Mouse (Mus musculus) forebrain, embryonic 14.5 days (tissue): ENCODE measurements around the gene Ccdc194. TPM values are rescaled to one million over a fixed set of nuclear protein-coding genes. Genes with fewer than 3 reads are reported as not detected.

Experiments
- ATAC-seq: fragments of 200-750 bp; cut with Nextera tagmentation; 2 replicates; pipeline ENCODE4 v1.8.0; 2017; ENCODE audit warnings: mild to moderate bottlenecking, moderate library complexity
- DNase-seq: peaks from one replicate; pipeline ENCODE4 v3.0.0-alpha.2; 2015; ENCODE audit warnings: low spot score
- H3K27ac ChIP-seq: fragments of 300-500 bp; sonication (generic); 2 replicates; pipeline ENCODE4 v1.5.1; 2014; ENCODE audit warnings: low read depth, mild to moderate bottlenecking, control low read depth, low read length, moderate library complexity
- H3K27me3 ChIP-seq: fragments of 300-500 bp; sonication (generic); replicated peaks from 2 replicates; pipeline ENCODE4 v1.6.1; 2014; ENCODE audit warnings: low read length, control low read depth, mixed read lengths; ENCODE audit not compliant: control insufficient read depth, insufficient read depth
- H3K36me3 ChIP-seq: fragments of 300-500 bp; sonication (generic); 2 replicates; pipeline ENCODE4 v1.6.1; 2014; ENCODE audit warnings: low read length, control low read depth; ENCODE audit not compliant: control insufficient read depth, insufficient read depth
- H3K4me1 ChIP-seq: fragments of 300-500 bp; sonication (generic); 2 replicates; pipeline ENCODE4 v1.6.1; 2014; ENCODE audit warnings: antibody characterized with exemption, low read length, control low read depth; ENCODE audit not compliant: control insufficient read depth, insufficient read depth
- H3K4me2 ChIP-seq: fragments of 300-500 bp; sonication (generic); 2 replicates; pipeline ENCODE4 v1.6.1; 2014; ENCODE audit warnings: mild to moderate bottlenecking, control low read depth, low read length
- H3K4me3 ChIP-seq: fragments of 300-500 bp; sonication (generic); 2 replicates; pipeline ENCODE4 v1.5.1; 2014; ENCODE audit warnings: low read depth, low read length, control low read depth
- H3K9ac ChIP-seq: fragments of 300-500 bp; sonication (generic); 2 replicates; pipeline ENCODE4 v1.6.1; 2014; ENCODE audit warnings: mild to moderate bottlenecking, low read length, control low read depth, moderate library complexity
- H3K9me3 ChIP-seq: fragments of 300-500 bp; sonication (generic); replicated peaks from 2 replicates; pipeline ENCODE4 v1.6.1; 2016; ENCODE audit warnings: low read length, control low read depth, mixed read lengths; ENCODE audit not compliant: control insufficient read depth
- whole genome bisulfite sequencing: fragments of 180-500 bp; shearing (Covaris S2); extraction: QIAGEN DNeasy Blood & Tissue Kit; methylation state at CpG from one replicate; pipeline ENCODE4 v1.1.7; 2014; 5-methylcytosine and 5-hydroxymethylcytosine counted together
- polyA plus RNA-seq: library from polyadenylated mRNA; unstranded; fragments of >200 nt; fragmentation: Nextera tagmentation; extraction: Ambion mirVana; gene quantifications from 2 replicates; pipeline ENCODE4 v1.2.1, GENCODE M21; 2014

The Ccdc194 gene
- polyA plus RNA-seq, 1 experiment from 2014 or later, result 0.13 TPM

DNA sequence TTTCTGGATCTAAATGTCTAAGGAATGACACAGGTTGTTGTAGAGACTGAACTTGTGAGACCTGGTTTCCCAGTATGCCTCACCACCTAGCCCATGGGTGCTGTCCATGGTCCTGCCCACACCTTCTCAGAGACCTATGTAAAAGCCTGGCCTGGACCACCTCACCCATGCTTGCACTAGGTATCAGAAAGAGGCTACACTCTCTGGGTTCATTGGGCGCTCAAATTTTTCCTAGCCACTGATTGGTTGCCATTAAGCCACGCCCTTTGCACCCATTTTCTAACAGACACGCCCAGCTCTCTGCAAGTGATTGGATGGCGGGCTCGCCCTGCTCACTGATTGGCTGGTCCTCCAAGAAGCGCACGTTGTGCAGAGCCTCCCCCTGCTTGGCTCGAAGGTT is 41.6 kb downstream of the Ccdc194 start:
- H3K27me3 ChIP-seq, result no peaks in the 10 kb centered on the region
- WGBS, result 50% methylated on average over 8 of the region's 8 CpGs
- peaks cover 7% of the 10 kb centered on the region for H3K4me1 ChIP-seq
- H3K9me3 ChIP-seq, result no peaks in the 10 kb centered on the region
- peaks cover 55% of the 10 kb centered on the region for H3K36me3 ChIP-seq
- H3K4me3 ChIP-seq, result no peak overlapping the region
- H3K27ac ChIP-seq, result no peak overlapping the region
- DNase-seq (no peak), ATAC-seq (no peak)
- no peak overlapping the region for H3K9ac ChIP-seq
- H3K4me2 ChIP-seq, result no peak overlapping the region

DNA sequence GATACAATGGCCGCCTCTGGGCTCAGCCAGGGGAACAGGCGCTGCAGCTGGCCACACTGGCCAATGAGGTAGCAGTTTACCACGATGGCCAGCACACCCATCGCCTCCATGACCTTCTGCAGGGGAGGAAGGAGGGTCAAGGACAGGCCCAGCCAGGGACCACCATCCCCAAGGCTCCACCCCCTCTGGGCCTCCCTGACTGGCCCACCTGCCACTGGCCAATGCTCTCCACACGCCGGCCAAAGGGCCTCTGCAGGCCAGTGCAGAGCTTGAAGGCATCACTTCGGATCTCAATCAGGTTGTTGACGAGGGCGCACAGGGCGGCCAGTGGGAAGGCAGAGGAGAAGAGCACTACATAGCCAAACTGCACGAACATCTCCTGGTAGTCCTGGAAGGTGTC is 46.6 kb downstream of the Ccdc194 start:
- ATAC-seq, result no peak
- H3K4me1 ChIP-seq, result peaks cover 8% of the 10 kb centered on the region
- H3K36me3 ChIP-seq, result peaks cover 79% of the 10 kb centered on the region
- 92% methylated on average over 11 of the region's 11 CpGs for WGBS
- H3K4me3 ChIP-seq, result no peak overlapping the region
- H3K27me3 ChIP-seq, result no peaks in the 10 kb centered on the region
- H3K27ac ChIP-seq, result no peak overlapping the region
- DNase-seq, result no peak
- H3K4me2 ChIP-seq, result no peak overlapping the region
- no peak overlapping the region for H3K9ac ChIP-seq
- no peaks in the 10 kb centered on the region for H3K9me3 ChIP-seq

DNA sequence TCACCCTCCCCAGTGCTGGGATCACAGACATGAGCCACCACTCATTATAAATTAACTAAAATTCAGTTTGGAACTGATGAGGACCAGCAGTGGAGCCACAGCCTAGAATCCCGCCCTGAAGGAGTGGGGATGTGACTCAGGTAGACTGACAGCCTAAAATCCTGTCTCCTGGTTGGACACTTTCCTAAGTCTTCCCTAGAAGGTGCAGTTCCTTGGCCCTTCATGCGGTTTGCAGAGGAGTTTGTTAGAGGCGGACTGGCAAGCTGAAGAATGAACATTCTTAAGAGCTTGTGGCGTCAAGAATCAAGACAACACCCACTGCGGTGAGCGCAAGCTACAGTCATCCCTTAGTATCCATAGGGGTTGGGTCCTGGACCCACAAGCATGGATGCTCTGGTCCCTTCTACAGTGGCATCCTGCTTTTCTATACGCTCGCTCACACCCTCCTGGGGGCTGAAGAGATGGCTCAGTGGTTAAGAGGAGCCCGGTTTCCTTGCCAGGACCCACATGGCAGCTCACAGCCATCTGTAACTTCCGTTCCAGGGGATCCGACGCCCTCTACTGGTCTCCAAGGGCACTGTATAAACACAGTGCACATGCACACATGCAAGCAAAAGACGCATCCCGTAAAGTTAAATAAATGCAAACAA is 48.2 kb downstream of the Ccdc194 start:
- Histone ChIP-seq H3K27me3 (no peaks in the 10 kb centered on the region), H3K36me3 (peaks cover 79% of the 10 kb centered on the region), H3K4me3 (peak overlapping the region; percentile 50), H3K27ac (peak overlapping the region; percentile 90; the same call in 1 of the 2 replicates), H3K9me3 (no peaks in the 10 kb centered on the region), H3K4me1 (peaks cover 8% of the 10 kb centered on the region), H3K4me2 (peak overlapping the region; percentile 75), H3K9ac (peak overlapping the region; percentile 75)
- WGBS, result 42% methylated on average over 14 of the region's 14 CpGs
- peak; percentile 4; the same call in 1 of the 2 replicates for ATAC-seq
- DNase-seq, result peak; percentile 59

DNA sequence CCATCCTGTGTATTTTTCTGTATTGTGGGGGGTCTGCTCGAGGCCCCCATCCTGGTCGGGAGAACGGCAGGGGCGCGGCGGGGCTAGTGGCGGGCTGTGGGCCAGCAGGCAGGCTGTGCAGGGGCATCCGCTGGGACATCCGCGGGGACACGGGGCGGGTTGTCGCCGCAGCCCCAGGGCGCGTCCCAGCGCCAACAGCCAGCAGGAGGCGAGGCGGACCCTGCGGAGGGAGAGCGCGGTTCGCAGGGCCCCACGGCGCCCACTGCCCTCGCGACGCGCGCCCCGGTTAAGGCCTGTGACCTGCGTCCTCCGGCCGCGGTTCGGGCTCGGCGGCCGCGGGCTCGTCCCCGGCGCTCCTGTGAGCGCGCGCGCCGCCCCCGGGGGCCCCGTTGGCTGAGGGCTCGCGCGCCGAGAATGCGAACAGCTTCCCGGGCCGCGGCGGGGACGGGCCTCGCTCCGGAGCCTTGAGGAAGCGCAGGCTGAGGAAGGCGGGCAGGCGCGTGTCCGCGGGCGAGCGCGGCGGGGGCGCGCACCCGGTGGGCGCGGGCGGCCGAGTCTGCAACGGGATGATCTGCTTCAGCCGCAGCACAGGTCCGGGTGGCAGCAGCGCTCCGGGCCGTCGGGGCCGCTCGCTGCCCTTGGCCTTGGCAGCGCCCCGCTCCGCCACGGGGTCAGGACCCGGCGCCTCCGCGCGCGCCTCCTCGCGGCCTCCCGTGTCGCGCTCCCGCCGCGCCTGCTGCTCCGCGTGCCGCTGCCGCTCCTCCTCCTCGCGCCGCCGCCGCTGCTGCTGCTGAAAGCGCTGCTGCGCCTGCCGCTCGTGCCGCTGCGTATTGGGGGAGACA is 49.2 kb downstream of the Ccdc194 start:
- 1% methylated on average over 107 of the region's 121 CpGs for WGBS
- no peaks in the 10 kb centered on the region for H3K27me3 ChIP-seq
- peak overlapping the region; percentile 75 for H3K4me2 ChIP-seq
- peak overlapping the region; percentile 90 for H3K27ac ChIP-seq
- peaks cover 80% of the 10 kb centered on the region for H3K36me3 ChIP-seq
- H3K9ac ChIP-seq, result peak overlapping the region; percentile 75
- DNase-seq, result peak; percentile 86
- H3K4me1 ChIP-seq, result peaks cover 8% of the 10 kb centered on the region
- ATAC-seq, result peak; percentile 82
- H3K9me3 ChIP-seq, result no peaks in the 10 kb centered on the region
- H3K4me3 ChIP-seq, result peak overlapping the region; percentile 50

DNA sequence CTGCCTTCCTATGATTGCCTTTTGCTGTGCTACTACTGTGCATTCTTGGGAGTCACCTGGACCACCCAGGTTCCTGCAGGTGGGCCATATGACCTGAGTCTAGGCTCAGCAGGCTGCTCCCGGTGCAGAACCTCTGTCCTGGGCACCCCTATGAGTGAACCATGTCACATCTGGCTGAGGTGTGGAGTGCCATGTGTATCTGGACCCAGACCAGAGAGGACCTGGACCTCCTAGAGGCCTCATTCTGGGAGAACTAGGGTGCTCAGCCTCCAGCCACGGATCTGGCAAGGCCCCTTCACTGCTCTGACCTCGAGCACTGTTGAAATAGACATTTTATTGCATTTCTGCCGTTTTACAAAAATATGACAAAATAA is 49.8 kb downstream of the Ccdc194 start:
- Histone ChIP-seq H3K4me3 (peak overlapping the region; percentile 50), H3K4me2 (peak overlapping the region; percentile 75), H3K9me3 (no peaks in the 10 kb centered on the region), H3K36me3 (peaks cover 80% of the 10 kb centered on the region), H3K4me1 (peaks cover 8% of the 10 kb centered on the region), H3K9ac (peak overlapping the region; percentile 75), H3K27me3 (no peaks in the 10 kb centered on the region), H3K27ac (no peak overlapping the region)
- DNase-seq (no peak), ATAC-seq (0 out of 2 replicates have a peak, but pooled peaks have one; percentile 6)
- WGBS, result 29% methylated on average over 4 of the region's 4 CpGs

DNA sequence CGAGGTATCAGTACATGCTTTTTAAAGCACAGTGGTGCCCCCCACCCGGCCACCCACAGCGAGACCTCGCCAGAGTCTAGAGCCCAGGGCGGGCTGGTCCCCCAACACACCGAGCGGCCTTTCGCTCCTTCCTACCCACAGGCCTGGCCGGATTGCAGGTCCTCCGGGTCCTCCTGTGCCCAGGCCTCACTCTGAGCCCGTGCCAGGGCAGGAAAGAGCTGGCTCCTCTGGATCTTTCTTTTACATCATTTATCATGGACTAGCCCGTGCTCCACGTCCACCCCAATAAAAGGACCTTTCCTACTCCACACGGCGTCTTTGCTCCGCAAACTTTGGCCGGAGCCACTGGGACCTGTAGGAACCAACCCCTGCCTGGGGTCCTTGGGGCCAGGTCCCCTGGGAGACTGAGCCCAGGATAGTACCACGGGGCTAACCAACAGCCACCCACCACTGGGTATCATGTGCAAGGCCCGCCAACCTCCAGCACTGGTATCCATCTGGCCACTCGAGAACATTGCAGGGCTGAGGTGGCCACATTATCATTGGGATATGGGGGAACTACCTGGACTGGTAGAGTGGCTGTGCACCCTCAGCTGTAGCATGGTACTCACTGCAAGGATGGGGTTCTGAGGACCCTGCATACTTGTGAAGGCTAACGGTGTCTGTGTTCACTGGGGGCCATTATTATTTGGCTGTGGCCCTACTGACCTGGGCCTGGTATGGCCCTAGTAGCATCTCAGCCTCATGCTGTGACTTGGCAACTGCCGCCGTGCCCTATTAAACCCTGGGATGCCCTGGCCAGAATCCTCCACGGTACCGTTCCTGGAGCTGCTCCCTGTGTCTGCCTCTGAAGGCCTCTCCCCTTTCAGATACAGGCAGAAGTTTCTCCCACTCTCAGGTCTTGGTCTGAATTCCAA is 50.5 kb downstream of the Ccdc194 start:
- DNase-seq (no peak), ATAC-seq (no peak)
- H3K9me3 ChIP-seq, result no peaks in the 10 kb centered on the region
- H3K9ac ChIP-seq, result no peak overlapping the region; the same call in 1 of the 2 replicates
- no peaks in the 10 kb centered on the region for H3K27me3 ChIP-seq
- no peak overlapping the region for H3K4me3 ChIP-seq
- no peak overlapping the region for H3K27ac ChIP-seq
- H3K36me3 ChIP-seq, result peaks cover 74% of the 10 kb centered on the region
- 88% methylated on average over 25 of the region's 25 CpGs for WGBS
- H3K4me2 ChIP-seq, result no peak overlapping the region
- peaks cover 11% of the 10 kb centered on the region for H3K4me1 ChIP-seq

DNA sequence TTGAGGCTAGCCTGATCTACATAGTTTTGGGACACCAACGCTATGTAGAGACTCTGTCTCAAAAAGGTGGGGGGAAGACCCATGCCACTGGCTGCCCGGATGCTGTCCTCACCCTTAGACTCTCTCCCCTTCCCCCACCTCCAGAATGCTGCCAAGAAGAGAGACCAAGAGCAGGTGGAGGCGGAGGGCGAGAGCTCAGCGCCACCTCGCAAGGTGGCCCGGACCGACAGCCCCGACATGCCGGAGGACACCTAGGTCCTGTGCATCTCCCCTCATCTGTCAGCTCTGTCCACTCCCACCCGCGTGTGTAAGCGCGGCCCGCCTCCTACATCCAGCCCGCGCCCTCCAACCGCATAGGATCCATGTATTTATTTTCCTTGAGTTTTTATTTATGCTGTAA is 51.2 kb downstream of the Ccdc194 start:
- Histone ChIP-seq H3K4me3 (no peak overlapping the region), H3K4me1 (peaks cover 15% of the 10 kb centered on the region), H3K9ac (no peak overlapping the region), H3K27ac (no peak overlapping the region), H3K27me3 (no peaks in the 10 kb centered on the region), H3K9me3 (no peaks in the 10 kb centered on the region), H3K4me2 (no peak overlapping the region), H3K36me3 (peaks cover 67% of the 10 kb centered on the region)
- WGBS, result 94% methylated on average over 18 of the region's 18 CpGs
- ATAC-seq (no peak), DNase-seq (no peak)

DNA sequence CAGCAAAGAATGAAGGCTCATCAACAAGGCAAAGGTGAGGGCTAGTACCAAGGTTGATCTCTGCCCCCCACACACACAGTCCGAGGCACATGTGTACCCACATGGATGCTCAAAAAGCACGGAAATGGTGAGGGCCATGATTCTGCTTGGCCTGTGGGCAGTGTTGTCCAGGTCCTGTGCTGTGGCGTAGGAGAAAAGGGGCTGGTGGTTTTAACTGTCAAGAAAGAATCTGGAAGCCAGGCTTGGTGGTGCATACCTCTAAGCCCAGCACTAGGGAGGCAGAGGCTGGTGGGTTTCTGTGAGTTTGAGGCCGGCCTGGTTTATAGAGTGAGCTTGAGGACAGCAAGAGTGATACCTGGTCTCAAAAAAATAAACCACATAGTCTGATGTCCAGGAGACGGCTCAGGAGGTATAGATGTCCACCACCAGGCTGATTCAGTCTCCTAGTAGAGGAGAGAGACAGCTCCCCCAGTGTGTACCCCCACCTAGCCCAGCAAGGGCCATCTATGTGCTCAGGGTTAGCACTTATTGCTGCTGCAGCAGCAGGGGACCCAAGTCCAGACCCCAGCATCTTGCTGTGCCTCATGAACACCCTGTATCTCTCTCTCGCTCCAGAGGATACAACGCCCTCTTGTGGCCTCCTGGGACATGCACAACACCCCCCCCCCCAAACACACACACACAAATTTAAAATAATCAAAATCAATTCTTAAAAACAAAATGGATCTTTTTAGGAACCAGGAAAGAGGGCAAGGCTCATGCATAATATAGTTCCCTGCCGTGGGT is 52.7 kb downstream of the Ccdc194 start:
- no peak overlapping the region for H3K27ac ChIP-seq
- no peak overlapping the region for H3K4me3 ChIP-seq
- no peak overlapping the region for H3K9ac ChIP-seq
- no peak overlapping the region for H3K4me2 ChIP-seq
- peaks cover 15% of the 10 kb centered on the region for H3K4me1 ChIP-seq
- ATAC-seq (no peak), DNase-seq (no peak)
- no peaks in the 10 kb centered on the region for H3K27me3 ChIP-seq
- H3K9me3 ChIP-seq, result no peaks in the 10 kb centered on the region
- WGBS, result 90% methylated on average over 8 of the region's 8 CpGs
- peaks cover 55% of the 10 kb centered on the region for H3K36me3 ChIP-seq
